Mouse (Mus musculus) kidney, embryonic 16.5 days (tissue): ENCODE measurements around the gene Gm11111. TPM values are rescaled to one million over a fixed set of nuclear protein-coding genes. Genes with fewer than 3 reads are reported as not detected.
"Not testable (repeated sequence)": the region's sequence is repeated elsewhere in the genome, so short reads cannot be mapped to it uniquely, and the experiment has no call there.

Experiments
- ATAC-seq: fragments of 200-750 bp; cut with Nextera tagmentation; 2 replicates; pipeline ENCODE4 v1.8.0; 2017; ENCODE audit warnings: moderate TSS enrichment; ENCODE audit not compliant: low FRiP score, low TSS enrichment
- H3K27ac ChIP-seq: fragments of 300-500 bp; sonication (generic); 2 replicates; pipeline ENCODE4 v1.5.1; 2014; ENCODE audit warnings: low read length
- H3K27me3 ChIP-seq: fragments of 300-500 bp; sonication (generic); 2 replicates; pipeline ENCODE4 v1.6.1; 2014; ENCODE audit warnings: low read length, control low read depth, mixed read lengths; ENCODE audit not compliant: insufficient read depth
- H3K36me3 ChIP-seq: fragments of 300-500 bp; sonication (generic); 2 replicates; pipeline ENCODE4 v1.6.1; 2014; ENCODE audit warnings: low read length, control low read depth, mixed read lengths; ENCODE audit not compliant: insufficient read depth
- H3K4me1 ChIP-seq: fragments of 300-500 bp; sonication (generic); 2 replicates; pipeline ENCODE4 v1.6.1; 2014; ENCODE audit warnings: low read length, control low read depth, mixed read lengths; ENCODE audit not compliant: insufficient read depth
- H3K4me2 ChIP-seq: fragments of 300-500 bp; sonication (generic); replicated peaks from 2 replicates; pipeline ENCODE4 v1.6.1; 2014; ENCODE audit warnings: low read depth, low read length
- H3K4me3 ChIP-seq: fragments of 300-500 bp; sonication (generic); 2 replicates; pipeline ENCODE4 v1.5.1; 2014; ENCODE audit warnings: mild to moderate bottlenecking, low read length
- H3K9ac ChIP-seq: fragments of 300-500 bp; sonication (generic); replicated peaks from 2 replicates; pipeline ENCODE4 v1.6.1; 2014; ENCODE audit warnings: low read length
- H3K9me3 ChIP-seq: fragments of 300-500 bp; sonication (generic); 2 replicates; pipeline ENCODE4 v1.6.1; 2016; ENCODE audit warnings: low read length, control low read depth
- WGBS: fragments of 180-500 bp; shearing (Covaris S2); extraction: QIAGEN DNeasy Blood & Tissue Kit; methylation state at CpG from one replicate; pipeline ENCODE4 v1.1.7; 2014; 5-methylcytosine and 5-hydroxymethylcytosine counted together
- polyA plus RNA-seq: library from polyadenylated mRNA; unstranded; fragments of >200 nt; fragmentation: Nextera tagmentation; extraction: Ambion mirVana; gene quantifications from 2 replicates; pipeline ENCODE4 v1.2.1, GENCODE M21; 2015

Gene Gm11111
- polyA plus RNA-seq, 1 experiment from 2014 or later: not detected

GRCm38 (mm10) chr5:98575471-98575834 lies 23.0 kb downstream of the Gm11111 start:
- Histone ChIP-seq H3K9me3 (no peaks in the 10 kb centered on the region), H3K27ac (no peak overlapping the region), H3K4me2 (no peak overlapping the region), H3K36me3 (no peaks in the 10 kb centered on the region), H3K9ac (no peak overlapping the region), H3K4me3 (no peak overlapping the region), H3K4me1 (peaks cover 5% of the 10 kb centered on the region; the same call in 1 of the 2 replicates), H3K27me3 (no peaks in the 10 kb centered on the region)
- 77% methylated on average over 4 of the region's 4 CpGs for WGBS
- no peak for ATAC-seq

- H3K27ac ChIP-seq, H3K4me2 ChIP-seq, H3K4me3 ChIP-seq, H3K9ac ChIP-seq, H3K4me1 ChIP-seq, ATAC-seq, H3K27me3 ChIP-seq, H3K9me3 ChIP-seq, H3K36me3 ChIP-seq: not testable (repeated sequence)
- WGBS: 88% methylated on average over 6 of the region's 6 CpGs
These were observed 24.0 kb downstream of the Gm11111 start for GRCm38 (mm10) chr5:98576538-98576937.

GRCm38 (mm10) chr5:98578398-98578797 lies 25.9 kb downstream of the Gm11111 start:
- Histone ChIP-seq H3K4me2 (no peak overlapping the region), H3K27ac (no peak overlapping the region), H3K36me3 (no peaks in the 10 kb centered on the region), H3K9ac (no peak overlapping the region), H3K4me3 (no peak overlapping the region), H3K9me3 (no peaks in the 10 kb centered on the region), H3K27me3 (no peaks in the 10 kb centered on the region), H3K4me1 (peaks cover 5% of the 10 kb centered on the region; the same call in 1 of the 2 replicates)
- no peak for ATAC-seq
- WGBS: 66% methylated on average over 2 of the region's 2 CpGs

GRCm38 (mm10) chr5:98580811-98581210 lies 28.3 kb downstream of the Gm11111 start:
- no peak overlapping the region for H3K4me2 ChIP-seq
- H3K27ac ChIP-seq: no peak overlapping the region
- no peaks in the 10 kb centered on the region for H3K27me3 ChIP-seq
- ATAC-seq: no peak
- 69% methylated on average over 5 of the region's 5 CpGs for WGBS
- no peaks in the 10 kb centered on the region for H3K36me3 ChIP-seq
- H3K4me3 ChIP-seq: no peak overlapping the region
- H3K9me3 ChIP-seq: no peaks in the 10 kb centered on the region
- no peak overlapping the region for H3K9ac ChIP-seq
- no peaks in the 10 kb centered on the region for H3K4me1 ChIP-seq

GRCm38 (mm10) chr5:98582051-98582450 lies 29.6 kb downstream of the Gm11111 start:
- no peaks in the 10 kb centered on the region for H3K36me3 ChIP-seq
- H3K27ac ChIP-seq: no peak overlapping the region
- 84% methylated on average over 3 of the region's 3 CpGs for WGBS
- no peaks in the 10 kb centered on the region for H3K4me1 ChIP-seq
- no peak for ATAC-seq
- no peak overlapping the region for H3K9ac ChIP-seq
- H3K27me3 ChIP-seq: no peaks in the 10 kb centered on the region
- H3K9me3 ChIP-seq: no peaks in the 10 kb centered on the region
- no peak overlapping the region for H3K4me2 ChIP-seq
- no peak overlapping the region for H3K4me3 ChIP-seq

GRCm38 (mm10) chr5:98585915-98586314 lies 33.4 kb downstream of the Gm11111 start:
- no peaks in the 10 kb centered on the region for H3K36me3 ChIP-seq
- no peak overlapping the region for H3K27ac ChIP-seq
- no peaks in the 10 kb centered on the region for H3K27me3 ChIP-seq
- no peaks in the 10 kb centered on the region for H3K4me1 ChIP-seq
- H3K9me3 ChIP-seq: no peaks in the 10 kb centered on the region
- ATAC-seq: no peak
- H3K9ac ChIP-seq: no peak overlapping the region
- no peak overlapping the region for H3K4me3 ChIP-seq
- H3K4me2 ChIP-seq: no peak overlapping the region

Other genes with a start within 250 kb of the Gm11111 start
- gene Cfap299, start 223.4 kb upstream of the Gm11111 start, polyA plus RNA-seq: 0.48 and 0.56 TPM in 2 replicates